Mouse (Mus musculus): ENCODE measurements at regions not wholly inside any gene's neighbourhood (a gene's known extent, or its start where the extent isn't known, plus 50 kb on each side); places are given as distances from the start of the nearest gene placed in this dataset.

GRCm38 (mm10) chr1:126918876-126919275 is 88.3 kb upstream of the Nckap5 start:
- DNase-seq (ENCODE audit: low read depth, low spot score) = no peak

- DNase-seq (ENCODE audit: low read depth, low spot score) = peak; percentile 21
Measured at GRCm38 (mm10) chr1:126917872-126918271, 87.3 kb upstream of the Nckap5 start.

GRCm38 (mm10) chr1:126916369-126916768 is 85.8 kb upstream of the Nckap5 start:
- DNase-seq (ENCODE audit: low read depth, low spot score) = no peak

- DNase-seq (ENCODE audit: low read depth, low spot score) = no peak
Measured at GRCm38 (mm10) chr1:126911277-126912060, 80.9 kb upstream of the Nckap5 start.

- no peak for DNase-seq (ENCODE audit: low read depth, low spot score)
Measured at GRCm38 (mm10) chr1:126907417-126907816, 76.8 kb upstream of the Nckap5 start.

- DNase-seq (ENCODE audit: low read depth, low spot score) = no peak
Measured at GRCm38 (mm10) chr1:126898484-126898883, 67.9 kb upstream of the Nckap5 start.

- no peak for DNase-seq (ENCODE audit: low read depth, low spot score)
Measured at GRCm38 (mm10) chr1:126896895-126897294, 66.3 kb upstream of the Nckap5 start.

GRCm38 (mm10) chr1:126880801-126881200 is 50.2 kb upstream of the Nckap5 start:
- DNase-seq (ENCODE audit: low read depth, low spot score) = no peak

All from brain, adult 2 months (tissue).